Mouse (Mus musculus): ENCODE data around the gene Kif17. TPM values are rescaled to one million over a fixed set of nuclear protein-coding genes. Genes with fewer than 3 reads are reported as not detected.

The Kif17 gene
- total RNA-seq, 2 experiments from 2014 or later = 14.6 to 15.0 TPM

- DNase-seq (ENCODE audit: low spot score in 2 of 2) = no peak
Measured at GRCm38 (mm10) chr4:138336876-138337275, 86.6 kb downstream of the Kif17 start.

GRCm38 (mm10) chr4:138337341-138337740 lies 87.1 kb downstream of the Kif17 start:
- DNase-seq (ENCODE audit: low spot score in 2 of 2) = no peak

GRCm38 (mm10) chr4:138339963-138340362 lies 89.7 kb downstream of the Kif17 start:
- peak; percentile 48 to 50 for DNase-seq (ENCODE audit: low spot score in 2 of 2)

GRCm38 (mm10) chr4:138341393-138341792 lies 91.2 kb downstream of the Kif17 start:
- DNase-seq (ENCODE audit: low spot score in 2 of 2) = no peak

GRCm38 (mm10) chr4:138342048-138342447 lies 91.8 kb downstream of the Kif17 start:
- no peak for DNase-seq (ENCODE audit: low spot score in 2 of 2)

GRCm38 (mm10) chr4:138342778-138343177 lies 92.5 kb downstream of the Kif17 start:
- no peak for DNase-seq (ENCODE audit: low spot score in 2 of 2)

- no peak for DNase-seq (ENCODE audit: low spot score in 2 of 2)
Measured at GRCm38 (mm10) chr4:138343341-138343837, 93.2 kb downstream of the Kif17 start.

GRCm38 (mm10) chr4:138344891-138345545 lies 94.8 kb downstream of the Kif17 start:
- DNase-seq (ENCODE audit: low spot score in 2 of 2) = no peak

- DNase-seq (ENCODE audit: low spot score in 2 of 2) = no peak
Measured at GRCm38 (mm10) chr4:138347280-138347679, 97.0 kb downstream of the Kif17 start.

GRCm38 (mm10) chr4:138348716-138349115 lies 98.5 kb downstream of the Kif17 start:
- peak in 1 of 2 experiments; percentile 39 for DNase-seq (ENCODE audit: low spot score in 2 of 2)

Small RNAs within 50 kb of the gene (microRNA-seq; reads per million reads assigned to microRNA genes)
- gene Gm27646 (0 to 0.85 reads per million in 2 experiments), gene Mir7019 (4.8 to 11.3 reads per million in 2 experiments)

Other genes starting within 250 kb of the Kif17 start
- gene Hp1bp3, start 34.1 kb upstream of the Kif17 start, total RNA-seq (2021) = 100 to 1,000 TPM; 144 to 149 TPM
- 10 to 100 TPM; 27.6 to 31.0 TPM for gene Sh2d5, start within 50 bp of the Kif17 start, total RNA-seq (2021)
- 100 to 1,000 TPM in 1 of 2 experiments, 10 to 100 TPM in 1; 96.5 to 102 TPM for gene Ddost, start 54.3 kb downstream of the Kif17 start, total RNA-seq (2021)
- gene Pink1, start 75.9 kb downstream of the Kif17 start, total RNA-seq (2021) = 100 to 1,000 TPM; 162 to 169 TPM
- 1 to 10 TPM; 1.2 to 2.9 TPM for gene Cda, start 117.6 kb downstream of the Kif17 start, total RNA-seq (2021)
- 10 to 100 TPM; 24.2 to 24.3 TPM for gene Fam43b, start 146.1 kb downstream of the Kif17 start, total RNA-seq (2021)
- 10 to 100 TPM; 43.4 to 46.7 TPM for gene Mul1, start 184.2 kb downstream of the Kif17 start, total RNA-seq (2021)
- 100 to 1,000 TPM; 211 to 242 TPM for gene Camk2n1, start 203.9 kb downstream of the Kif17 start, total RNA-seq (2021)